In the genomic region with DNA sequence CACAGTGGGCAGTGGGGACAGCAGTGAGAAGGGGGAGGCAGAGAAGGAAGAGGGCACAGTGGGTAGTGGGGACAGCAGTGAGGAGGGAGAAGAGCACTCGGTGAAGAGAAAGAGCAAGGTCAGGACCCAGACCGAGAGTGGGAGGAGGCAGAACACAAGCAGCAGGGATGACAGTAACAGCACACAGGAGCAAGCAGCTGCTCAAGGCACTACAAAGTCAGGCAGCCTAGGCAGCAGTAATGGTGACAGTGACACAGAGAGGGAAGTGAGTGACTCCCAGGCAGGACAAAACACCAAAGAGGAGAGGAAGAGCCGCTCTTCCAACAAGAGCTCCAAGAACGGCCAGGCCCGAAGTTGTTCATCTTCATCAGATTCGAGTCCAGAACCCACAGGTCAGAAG, we compare ENCODE assay signal across 1 mouse cellular context.
TF ChIP-seq lines count a peak whose summit lies in the region.

No protein-coding gene starts in this region.

TF ChIP-seq in MEL, 35 proteins besides CTCF, POLR2A, EP300 and RAD21 (continued from another document):
- no peak for TF ChIP-seq USF1 (IDR thresholded peaks at IDR 0.05; ENCODE audit: low read depth, low read length)
- no peak for TF ChIP-seq KAT2A (conservative IDR thresholded peaks at IDR 0.05; ENCODE audit: low read depth, low read length)
- no peak for TF ChIP-seq MXI1 (IDR thresholded peaks at IDR 0.05; ENCODE audit: low read depth, low read length)
- TF ChIP-seq SMC3 (IDR thresholded peaks at IDR 0.05; ENCODE audit: low read depth, low read length), result no peak
- TF ChIP-seq E2F4 (IDR thresholded peaks at IDR 0.05; ENCODE audit: borderline replicate concordance, low read depth, low read length), result no peak
- no peak for TF ChIP-seq NRF1 (IDR thresholded peaks at IDR 0.05; ENCODE audit: insufficient read depth, low read depth, low read length, poor library complexity, severe bottlenecking)
- TF ChIP-seq BHLHE40 (IDR thresholded peaks at IDR 0.05; ENCODE audit: borderline replicate concordance, low read depth, low read length), result no peak
- TF ChIP-seq GATA1 (IDR thresholded peaks at IDR 0.05; ENCODE audit: low read depth, low read length), result no peak
- TF ChIP-seq MYB (IDR thresholded peaks at IDR 0.05; ENCODE audit: low read depth, low read length), result no peak
- no peak for TF ChIP-seq ZNF384 (IDR thresholded peaks at IDR 0.05; ENCODE audit: low read depth, low read length)
- TF ChIP-seq CHD1 (IDR thresholded peaks at IDR 0.05; ENCODE audit: low read depth, low read length), result no peak
- no peak for TF ChIP-seq MEF2A (IDR thresholded peaks at IDR 0.05; ENCODE audit: extremely low read depth, insufficient replicate concordance, low read depth, low read length, poor library complexity, severe bottlenecking)
- no peak for TF ChIP-seq JUND (IDR thresholded peaks at IDR 0.05; ENCODE audit: low read depth, low read length)
- TF ChIP-seq MAFK (IDR thresholded peaks at IDR 0.05; ENCODE audit: borderline replicate concordance, low read depth, low read length), result no peak
- no peak for TF ChIP-seq HCFC1 (IDR thresholded peaks at IDR 0.05; ENCODE audit: low read depth, low read length)
- TF ChIP-seq RCOR1 (IDR thresholded peaks at IDR 0.05; ENCODE audit: low read depth, low read length), result no peak
